Mouse (Mus musculus) embryo, embryonic 10.5 days (tissue): ENCODE data around the gene Smyd4.
"Not testable (repeated sequence)": the region's sequence is repeated elsewhere in the genome, so short reads cannot be mapped to it uniquely, and the experiment has no call there.

Experiments used
- DNase-seq: peaks from one replicate; pipeline ENCODE4 v3.0.0-alpha.2; 2015; ENCODE audit warnings: low spot score

Gene Smyd4

GRCm38 (mm10) chr11:75346556-75347187, 1.6 kb upstream of the Smyd4 start:
- DNase-seq: no peak

- peak; percentile 10 for DNase-seq
These were observed 1.0 kb upstream of the Smyd4 start for GRCm38 (mm10) chr11:75347188-75347585.

- DNase-seq: peak; percentile 7
These were observed 637 bp upstream of the Smyd4 start for GRCm38 (mm10) chr11:75347596-75347995.

GRCm38 (mm10) chr11:75348890-75349261, 643 bp downstream of the Smyd4 start:
- no peak for DNase-seq

- DNase-seq: no peak
These were observed 3.0 kb downstream of the Smyd4 start for GRCm38 (mm10) chr11:75351225-75351624.

GRCm38 (mm10) chr11:75355475-75355874, 7.2 kb downstream of the Smyd4 start:
- no peak for DNase-seq

GRCm38 (mm10) chr11:75377125-75377524, 28.9 kb downstream of the Smyd4 start:
- DNase-seq: no peak

- DNase-seq: not testable (repeated sequence)
These were observed 30.6 kb downstream of the Smyd4 start for GRCm38 (mm10) chr11:75378786-75379185.

- not testable (repeated sequence) for DNase-seq
These were observed 35.3 kb downstream of the Smyd4 start for GRCm38 (mm10) chr11:75383529-75383928.

- DNase-seq: no peak
These were observed 47.4 kb downstream of the Smyd4 start for GRCm38 (mm10) chr11:75395611-75396010.

GRCm38 (mm10) chr11:75397452-75397851, 49.2 kb downstream of the Smyd4 start:
- no peak for DNase-seq

GRCm38 (mm10) chr11:75399411-75399841, 51.2 kb downstream of the Smyd4 start:
- no peak for DNase-seq

- no peak for DNase-seq
These were observed 51.9 kb downstream of the Smyd4 start for GRCm38 (mm10) chr11:75400099-75400498.

- DNase-seq: peak; percentile 71
These were observed 54.0 kb downstream of the Smyd4 start for GRCm38 (mm10) chr11:75402271-75402690.

- no peak for DNase-seq
These were observed 55.2 kb downstream of the Smyd4 start for GRCm38 (mm10) chr11:75403301-75404052.

GRCm38 (mm10) chr11:75404801-75405200, 56.6 kb downstream of the Smyd4 start:
- DNase-seq: no peak

- no peak for DNase-seq
These were observed 57.9 kb downstream of the Smyd4 start for GRCm38 (mm10) chr11:75406104-75406503.

GRCm38 (mm10) chr11:75406865-75407264, 58.6 kb downstream of the Smyd4 start:
- peak; percentile 67 for DNase-seq

- DNase-seq: no peak
These were observed 61.7 kb downstream of the Smyd4 start for GRCm38 (mm10) chr11:75409679-75410575.

GRCm38 (mm10) chr11:75410591-75410990, 62.4 kb downstream of the Smyd4 start:
- DNase-seq: no peak

- DNase-seq: no peak
These were observed 66.9 kb downstream of the Smyd4 start for GRCm38 (mm10) chr11:75415096-75415495.

GRCm38 (mm10) chr11:75415994-75416393, 67.8 kb downstream of the Smyd4 start:
- no peak for DNase-seq
